Mouse (Mus musculus): ENCODE results near the gene Cfap52. TPM values are rescaled to one million over a fixed set of nuclear protein-coding genes. Genes with fewer than 3 reads are reported as not detected.

The Cfap52 gene
- total and polyA plus RNA-seq, 3 experiments: 0.64 TPM; not detected in 2

- intact Hi-C loops (cut with DNase I): no loop called here
- Histone ChIP-seq H3K79me2 (replicated peaks; ENCODE audit: control insufficient read depth, insufficient read depth, low read length) (no peaks in the 10 kb centered on the region), H3K4me3 (no peak overlapping the region), H3K27me3 (ENCODE audit: control insufficient read depth, insufficient read depth, low read length) (no peaks in the 10 kb centered on the region), H3K4me1 (ENCODE audit: control insufficient read depth, insufficient read depth, low read length) (peaks cover 3% of the 10 kb centered on the region; the same call in 1 of the 2 replicates), H3K27ac (no peak overlapping the region), H3K36me3 (ENCODE audit: control insufficient read depth, insufficient read depth, low read length) (no peaks in the 10 kb centered on the region), H3K9ac (ENCODE audit: low read depth, low read length) (no peak overlapping the region)
- TF ChIP-seq EP300 (IDR thresholded peaks at IDR 0.05; ENCODE audit: insufficient read depth, low read depth, low read length): no peak
- TF ChIP-seq CTCF (IDR thresholded peaks at IDR 0.05): no peak
- no peak for TF ChIP-seq POLR2A (IDR thresholded peaks at IDR 0.05; ENCODE audit: insufficient read depth, low read depth, low read length)
- DNase-seq: no peak
- 89% methylated on average over 13 of the region's 13 CpGs for WGBS
These were observed 40.5 kb downstream of the Cfap52 start for GRCm38 (mm10) chr11:67925000-67925399.

GRCm38 (mm10) chr11:67923720-67924119 lies 41.7 kb downstream of the Cfap52 start:
- 96% methylated on average over 5 of the region's 5 CpGs for WGBS
- H3K9ac ChIP-seq (ENCODE audit: low read depth, low read length): no peak overlapping the region
- no peaks in the 10 kb centered on the region for H3K36me3 ChIP-seq (ENCODE audit: control insufficient read depth, insufficient read depth, low read length)
- H3K27ac ChIP-seq: no peak overlapping the region
- intact Hi-C loops (cut with DNase I): loop anchor here (1.0 kb wide), 1 partner anchor 26 kb away; no protein-coding TSS in a partner anchor
- H3K79me2 ChIP-seq (replicated peaks; ENCODE audit: control insufficient read depth, insufficient read depth, low read length): no peaks in the 10 kb centered on the region
- no peak overlapping the region for H3K4me3 ChIP-seq
- H3K4me1 ChIP-seq (ENCODE audit: control insufficient read depth, insufficient read depth, low read length): peaks cover 6% of the 10 kb centered on the region
- DNase-seq: no peak
- no peaks in the 10 kb centered on the region for H3K27me3 ChIP-seq (ENCODE audit: control insufficient read depth, insufficient read depth, low read length)
- TF ChIP-seq EP300 (IDR thresholded peaks at IDR 0.05; ENCODE audit: insufficient read depth, low read depth, low read length) (no peak), CTCF (IDR thresholded peaks at IDR 0.05) (peak; percentile 54), POLR2A (IDR thresholded peaks at IDR 0.05; ENCODE audit: insufficient read depth, low read depth, low read length) (no peak)

GRCm38 (mm10) chr11:67922755-67923125 lies 42.7 kb downstream of the Cfap52 start:
- no peaks in the 10 kb centered on the region for H3K36me3 ChIP-seq (ENCODE audit: control insufficient read depth, insufficient read depth, low read length)
- peaks cover 6% of the 10 kb centered on the region for H3K4me1 ChIP-seq (ENCODE audit: control insufficient read depth, insufficient read depth, low read length)
- peak overlapping the region; percentile 89 for H3K27ac ChIP-seq
- intact Hi-C loops (cut with DNase I): loop anchor here (1.0 kb wide), 1 partner anchor 25 kb away; no protein-coding TSS in a partner anchor
- DNase-seq: peak; percentile 79 to 81
- H3K4me3 ChIP-seq: peak overlapping the region; percentile 77
- TF ChIP-seq CTCF (IDR thresholded peaks at IDR 0.05): peak; percentile 53
- no peak for TF ChIP-seq EP300 (IDR thresholded peaks at IDR 0.05; ENCODE audit: insufficient read depth, low read depth, low read length)
- H3K27me3 ChIP-seq (ENCODE audit: control insufficient read depth, insufficient read depth, low read length): no peaks in the 10 kb centered on the region
- no peaks in the 10 kb centered on the region for H3K79me2 ChIP-seq (replicated peaks; ENCODE audit: control insufficient read depth, insufficient read depth, low read length)
- 3% methylated on average over 12 of the region's 12 CpGs for WGBS
- H3K9ac ChIP-seq (ENCODE audit: low read depth, low read length): peak overlapping the region; percentile 63; the same call in 1 of the 2 replicates

- Histone ChIP-seq H3K9ac (ENCODE audit: low read depth, low read length) (peak within 1 kb of the TSS; percentile 63), H3K79me2 (replicated peaks; ENCODE audit: control insufficient read depth, insufficient read depth, low read length) (no peaks in the 10 kb centered on the region), H3K4me3 (peak within 1 kb of the TSS; percentile 77), H3K4me1 (ENCODE audit: control insufficient read depth, insufficient read depth, low read length) (peaks cover 6% of the 10 kb centered on the region), H3K36me3 (ENCODE audit: control insufficient read depth, insufficient read depth, low read length) (no peaks in the 10 kb centered on the region), H3K27me3 (ENCODE audit: control insufficient read depth, insufficient read depth, low read length) (no peaks in the 10 kb centered on the region), H3K27ac (peak within 1 kb of the TSS; percentile 89)
- peak; percentile 82 to 86 for DNase-seq
- TF ChIP-seq EP300 (IDR thresholded peaks at IDR 0.05; ENCODE audit: insufficient read depth, low read depth, low read length) (0 out of 2 replicates have a peak, but pooled peaks have one; percentile 40), POLR2A (IDR thresholded peaks at IDR 0.05; ENCODE audit: insufficient read depth, low read depth, low read length) (peak; percentile 57), CTCF (IDR thresholded peaks at IDR 0.05) (peak; percentile 60)
- under 1% methylated on average over 78 of the region's 80 CpGs for WGBS
- intact Hi-C loops (cut with DNase I): no loop called here
These were observed 43.4 kb downstream of the Cfap52 start, which contains the start of gene Usp43 for GRCm38 (mm10) chr11:67921827-67922754. Gene Usp43 (minus strand): TSS chr11:67922153.

- H3K4me3 ChIP-seq: peak overlapping the region; percentile 77
- intact Hi-C loops (cut with DNase I): no loop called here
- H3K27me3 ChIP-seq (ENCODE audit: control insufficient read depth, insufficient read depth, low read length): no peaks in the 10 kb centered on the region
- H3K79me2 ChIP-seq (replicated peaks; ENCODE audit: control insufficient read depth, insufficient read depth, low read length): no peaks in the 10 kb centered on the region
- no peaks in the 10 kb centered on the region for H3K36me3 ChIP-seq (ENCODE audit: control insufficient read depth, insufficient read depth, low read length)
- peak overlapping the region; percentile 89 for H3K27ac ChIP-seq
- WGBS: 8% methylated on average over 47 of the region's 47 CpGs
- peak; percentile 70 to 71 for DNase-seq
- peak overlapping the region; percentile 56 for H3K9ac ChIP-seq (ENCODE audit: low read depth, low read length)
- peaks cover 6% of the 10 kb centered on the region for H3K4me1 ChIP-seq (ENCODE audit: control insufficient read depth, insufficient read depth, low read length)
- peak; percentile 44 for TF ChIP-seq CTCF (IDR thresholded peaks at IDR 0.05)
- no peak for TF ChIP-seq POLR2A (IDR thresholded peaks at IDR 0.05; ENCODE audit: insufficient read depth, low read depth, low read length)
- TF ChIP-seq EP300 (IDR thresholded peaks at IDR 0.05; ENCODE audit: insufficient read depth, low read depth, low read length): no peak
These were observed 44.2 kb downstream of the Cfap52 start for GRCm38 (mm10) chr11:67921091-67921826.

Data from heart, adult 2 months (tissue).